Mouse (Mus musculus): ENCODE data around the gene Gm7168.
"Not testable (repeated sequence)": the region's sequence is repeated elsewhere in the genome, so short reads cannot be mapped to it uniquely, and the experiment has no call there.

The Gm7168 gene

GRCm38 (mm10) chr17:13993425-13993824 lies 45.3 kb downstream of the Gm7168 start:
- DNase-seq (ENCODE audit: low read depth, low spot score): not testable (repeated sequence)

All from brain, embryonic 18.5 days (tissue).